Mouse (Mus musculus) neural tube, embryonic 11.5 days (tissue): ENCODE measurements around the gene Esrrg. TPM values are rescaled to one million over a fixed set of nuclear protein-coding genes. Genes with fewer than 3 reads are reported as not detected.

Experiments
- ATAC-seq: fragments of 200-750 bp; cut with Nextera tagmentation; 2 replicates; pipeline ENCODE4 v1.8.0; 2017; ENCODE audit warnings: moderate number of reproducible peaks, mild to moderate bottlenecking, moderate TSS enrichment, moderate library complexity; ENCODE audit not compliant: insufficient read depth, low FRiP score, low TSS enrichment
- DNase-seq: peaks from one replicate; pipeline ENCODE4 v3.0.0-alpha.2; 2015; ENCODE audit warnings: low spot score
- H3K27ac ChIP-seq: fragments of 300-500 bp; sonication (generic); 2 replicates; pipeline ENCODE4 v1.5.1; 2014; ENCODE audit warnings: low read depth, mild to moderate bottlenecking, low read length
- H3K27me3 ChIP-seq: fragments of 300-500 bp; sonication (generic); 2 replicates; pipeline ENCODE4 v1.6.1; 2014; ENCODE audit warnings: mild to moderate bottlenecking, low read length, mixed read lengths; ENCODE audit not compliant: control insufficient read depth, insufficient read depth
- H3K36me3 ChIP-seq: fragments of 300-500 bp; sonication (generic); 2 replicates; pipeline ENCODE4 v1.6.1; 2014; ENCODE audit warnings: mild to moderate bottlenecking, low read length, moderate library complexity, mixed read lengths; ENCODE audit not compliant: control insufficient read depth, insufficient read depth
- H3K4me1 ChIP-seq: fragments of 300-500 bp; sonication (generic); 2 replicates; pipeline ENCODE4 v1.6.1; 2014; ENCODE audit warnings: low read length, mixed read lengths; ENCODE audit not compliant: control insufficient read depth, insufficient read depth
- H3K4me2 ChIP-seq: fragments of 300-500 bp; sonication (generic); 2 replicates; pipeline ENCODE4 v1.6.1; 2014; ENCODE audit warnings: low read depth, mild to moderate bottlenecking, moderate library complexity
- H3K4me3 ChIP-seq: fragments of 300-500 bp; sonication (generic); 2 replicates; pipeline ENCODE4 v1.5.1; 2014; ENCODE audit warnings: low read depth, low read length
- H3K9ac ChIP-seq: fragments of 300-500 bp; sonication (generic); 2 replicates; pipeline ENCODE4 v1.6.1; 2014; ENCODE audit warnings: mild to moderate bottlenecking, low read length
- H3K9me3 ChIP-seq: fragments of 300-500 bp; sonication (generic); 2 replicates; pipeline ENCODE4 v1.6.1; 2016; ENCODE audit warnings: low read length; ENCODE audit not compliant: control insufficient read depth
- WGBS: fragments of 180-500 bp; shearing (Covaris S2); extraction: QIAGEN DNeasy Blood & Tissue Kit; methylation state at CpG from one replicate; pipeline ENCODE4 v1.1.7; 2014; 5-methylcytosine and 5-hydroxymethylcytosine counted together
- polyA plus RNA-seq: library from polyadenylated mRNA; unstranded; fragments of >200 nt; fragmentation: Nextera tagmentation; extraction: Ambion mirVana; gene quantifications from 2 replicates; pipeline ENCODE4 v1.2.1, GENCODE M21; 2014

Gene Esrrg
- polyA plus RNA-seq, 1 experiment from 2014 or later = 12.7 TPM

- H3K27ac ChIP-seq = no peak overlapping the region
- DNase-seq = no peak
- no peaks in the 10 kb centered on the region for H3K27me3 ChIP-seq
- ATAC-seq = no peak
- no peak overlapping the region for H3K4me2 ChIP-seq
- no peak overlapping the region for H3K9ac ChIP-seq
- no peaks in the 10 kb centered on the region for H3K36me3 ChIP-seq
- H3K9me3 ChIP-seq = no peaks in the 10 kb centered on the region
- peaks cover 6% of the 10 kb centered on the region; the same call in 1 of the 2 replicates for H3K4me1 ChIP-seq
- no peak overlapping the region for H3K4me3 ChIP-seq
- 60% methylated on average over 12 of the region's 12 CpGs for WGBS
Observed at GRCm38 (mm10) chr1:187807477-187808390, 199.1 kb downstream of the Esrrg start.

- Histone ChIP-seq H3K9me3 (no peaks in the 10 kb centered on the region), H3K4me1 (peaks cover 6% of the 10 kb centered on the region; the same call in 1 of the 2 replicates), H3K4me3 (no peak overlapping the region), H3K9ac (no peak overlapping the region), H3K36me3 (no peaks in the 10 kb centered on the region), H3K27ac (no peak overlapping the region), H3K4me2 (no peak overlapping the region), H3K27me3 (no peaks in the 10 kb centered on the region)
- 67% methylated on average over 5 of the region's 5 CpGs for WGBS
- ATAC-seq = no peak
- no peak for DNase-seq
Observed at GRCm38 (mm10) chr1:187808391-187808922, 199.9 kb downstream of the Esrrg start.

- H3K27me3 ChIP-seq = no peaks in the 10 kb centered on the region
- no peak overlapping the region for H3K27ac ChIP-seq
- no peaks in the 10 kb centered on the region for H3K9me3 ChIP-seq
- ATAC-seq (no peak), DNase-seq (no peak)
- H3K4me1 ChIP-seq = no peaks in the 10 kb centered on the region
- H3K9ac ChIP-seq = no peak overlapping the region
- 88% methylated on average over 3 of the region's 3 CpGs for WGBS
- no peaks in the 10 kb centered on the region for H3K36me3 ChIP-seq
- no peak overlapping the region for H3K4me2 ChIP-seq
- H3K4me3 ChIP-seq = no peak overlapping the region
Observed at GRCm38 (mm10) chr1:187809546-187809945, 201.0 kb downstream of the Esrrg start.

- DNase-seq = no peak
- no peaks in the 10 kb centered on the region for H3K27me3 ChIP-seq
- no peaks in the 10 kb centered on the region for H3K9me3 ChIP-seq
- no peaks in the 10 kb centered on the region for H3K4me1 ChIP-seq
- 91% methylated on average over 5 of the region's 5 CpGs for WGBS
- H3K4me2 ChIP-seq = no peak overlapping the region
- H3K36me3 ChIP-seq = no peaks in the 10 kb centered on the region
- H3K9ac ChIP-seq = no peak overlapping the region
- no peak overlapping the region for H3K27ac ChIP-seq
- H3K4me3 ChIP-seq = no peak overlapping the region
- ATAC-seq = no peak
Observed at GRCm38 (mm10) chr1:187819406-187819805, 210.8 kb downstream of the Esrrg start.

GRCm38 (mm10) chr1:187821368-187821811, 212.8 kb downstream of the Esrrg start:
- no peak overlapping the region for H3K4me2 ChIP-seq
- no peak overlapping the region for H3K4me3 ChIP-seq
- no peaks in the 10 kb centered on the region for H3K36me3 ChIP-seq
- H3K27ac ChIP-seq = no peak overlapping the region
- H3K9ac ChIP-seq = no peak overlapping the region
- H3K27me3 ChIP-seq = no peaks in the 10 kb centered on the region
- no peaks in the 10 kb centered on the region for H3K9me3 ChIP-seq
- ATAC-seq = no peak
- no peaks in the 10 kb centered on the region for H3K4me1 ChIP-seq
- 65% methylated on average over 13 of the region's 13 CpGs for WGBS
- DNase-seq = no peak

- 69% methylated on average over 5 of the region's 5 CpGs for WGBS
- Histone ChIP-seq H3K36me3 (no peaks in the 10 kb centered on the region), H3K9me3 (no peaks in the 10 kb centered on the region), H3K9ac (no peak overlapping the region), H3K27ac (no peak overlapping the region), H3K27me3 (no peaks in the 10 kb centered on the region), H3K4me3 (no peak overlapping the region), H3K4me2 (no peak overlapping the region), H3K4me1 (no peaks in the 10 kb centered on the region)
- ATAC-seq (no peak), DNase-seq (no peak)
Observed at GRCm38 (mm10) chr1:187823351-187823750, 214.8 kb downstream of the Esrrg start.

- no peaks in the 10 kb centered on the region for H3K36me3 ChIP-seq
- WGBS = 74% methylated on average over 9 of the region's 9 CpGs
- H3K4me1 ChIP-seq = no peaks in the 10 kb centered on the region
- ATAC-seq (no peak), DNase-seq (no peak)
- no peaks in the 10 kb centered on the region for H3K9me3 ChIP-seq
- no peak overlapping the region for H3K4me2 ChIP-seq
- H3K27me3 ChIP-seq = no peaks in the 10 kb centered on the region
- H3K4me3 ChIP-seq = no peak overlapping the region
- H3K9ac ChIP-seq = no peak overlapping the region
- H3K27ac ChIP-seq = no peak overlapping the region
Observed at GRCm38 (mm10) chr1:187825421-187826097, 217.0 kb downstream of the Esrrg start.

- Histone ChIP-seq H3K27ac (no peak overlapping the region), H3K9ac (no peak overlapping the region), H3K9me3 (no peaks in the 10 kb centered on the region), H3K4me2 (no peak overlapping the region), H3K27me3 (no peaks in the 10 kb centered on the region), H3K4me1 (no peaks in the 10 kb centered on the region), H3K4me3 (no peak overlapping the region), H3K36me3 (no peaks in the 10 kb centered on the region)
- no peak for ATAC-seq
- no peak for DNase-seq
- WGBS = 95% methylated on average over 1 of the region's 1 CpGs
Observed at GRCm38 (mm10) chr1:187826140-187826539, 217.5 kb downstream of the Esrrg start.
